Mouse (Mus musculus) splenic B cell, adult 2 months (primary cell): ENCODE results near the gene Ttc9c.

Experiments used
- DNase-seq: peaks from one replicate; pipeline ENCODE4 v3.0.0-alpha.2; 2011; ENCODE audit warnings: low read depth, low spot score
- H3K27me3 ChIP-seq: 2 replicates; pipeline ENCODE4 v1.6.1; 2012; ENCODE audit warnings: mild to moderate bottlenecking, low read length, moderate library complexity, mixed read lengths; ENCODE audit not compliant: control insufficient read depth, poor library complexity, insufficient read depth, severe bottlenecking
- H3K36me3 ChIP-seq: 2 replicates; pipeline ENCODE4 v1.6.1; 2012; ENCODE audit warnings: mild to moderate bottlenecking, low read length, moderate library complexity, mixed read lengths; ENCODE audit not compliant: control insufficient read depth, poor library complexity, insufficient read depth, severe bottlenecking

The Ttc9c gene

DNA sequence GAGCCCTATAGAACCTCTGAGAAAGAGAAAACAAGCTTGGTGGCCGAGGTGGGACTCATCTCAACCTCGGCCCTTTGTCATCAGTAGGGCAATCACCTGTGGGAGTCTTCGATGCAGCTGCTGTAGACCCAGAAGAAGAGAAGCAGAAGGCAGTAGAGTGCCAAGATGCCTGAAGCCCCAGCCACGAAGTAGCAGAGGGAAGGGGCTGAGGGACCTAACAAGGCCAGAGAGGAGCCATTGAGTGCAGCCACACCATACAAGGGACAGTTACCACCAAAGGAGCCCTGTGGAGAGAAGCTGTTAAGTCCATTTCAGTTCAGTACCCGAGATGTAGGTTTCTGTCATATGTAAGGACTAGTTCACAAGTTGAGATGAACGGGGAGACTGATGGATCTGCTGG is 45.7 kb downstream of the Ttc9c start:
- H3K36me3 ChIP-seq: 0 out of 2 replicates have a peak, but pooled peaks cover 2% of the 10 kb centered on the region
- H3K27me3 ChIP-seq: no peaks in the 10 kb centered on the region
- no peak for DNase-seq

DNA sequence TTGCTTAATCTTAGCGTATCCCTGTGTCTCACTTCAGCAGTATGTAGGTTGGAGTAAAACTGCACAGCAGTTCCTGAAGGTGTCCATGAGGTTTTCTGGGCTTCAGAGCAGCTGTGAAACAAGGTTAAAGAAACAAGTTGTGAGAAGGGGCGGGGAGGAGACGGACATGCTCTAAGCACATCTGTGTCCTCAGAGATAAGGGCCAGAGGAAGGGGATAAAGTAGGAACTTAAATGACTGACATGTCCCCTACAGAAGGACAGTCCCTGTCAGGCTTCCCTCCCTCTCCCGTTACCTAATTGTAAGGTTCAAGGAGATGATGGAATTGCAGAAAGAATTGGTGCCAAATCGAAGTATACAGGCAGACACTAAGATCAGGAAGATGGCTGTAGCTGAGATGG is 46.1 kb downstream of the Ttc9c start:
- Histone ChIP-seq H3K27me3 (no peaks in the 10 kb centered on the region), H3K36me3 (0 out of 2 replicates have a peak, but pooled peaks cover 2% of the 10 kb centered on the region)
- DNase-seq: no peak

- Histone ChIP-seq H3K27me3 (no peaks in the 10 kb centered on the region), H3K36me3 (peaks cover 10% of the 10 kb centered on the region; the same call in 1 of the 2 replicates)
- DNase-seq: peak; percentile 84
These were observed 48.4 kb downstream of the Ttc9c start, which contains the start of gene Tmem223 for GRCm38 (mm10) chr19:8770567-8771270. TSS of gene Tmem223 (plus strand) at chr19:8770996.

DNA sequence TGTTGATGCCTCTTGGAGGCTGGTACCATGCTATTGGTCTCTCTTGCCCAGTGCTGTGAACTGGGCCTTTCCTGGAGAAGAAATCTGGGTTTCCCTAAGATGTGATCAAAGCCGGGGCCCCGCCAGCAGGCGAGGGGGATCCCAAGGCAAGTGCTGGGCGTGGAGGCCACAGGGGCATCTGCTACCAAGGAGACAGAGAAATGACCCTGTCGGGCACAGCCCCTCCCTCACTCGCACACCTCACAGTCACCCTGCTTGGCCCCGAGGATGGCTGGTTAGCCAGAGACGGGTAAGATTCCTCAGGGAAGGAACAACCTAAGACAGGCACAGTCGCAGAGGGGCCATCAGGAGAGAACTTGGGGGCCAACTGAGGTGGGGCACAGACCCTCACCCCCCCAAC is 53.6 kb downstream of the Ttc9c start:
- Histone ChIP-seq H3K36me3 (peaks cover 26% of the 10 kb centered on the region), H3K27me3 (no peaks in the 10 kb centered on the region)
- no peak for DNase-seq

- peak; percentile 17 for DNase-seq
- H3K36me3 ChIP-seq: peaks cover 25% of the 10 kb centered on the region
- H3K27me3 ChIP-seq: no peaks in the 10 kb centered on the region
These were observed 55.9 kb downstream of the Ttc9c start for GRCm38 (mm10) chr19:8763276-8763675.

GRCm38 (mm10) chr19:8760757-8761156 is 58.4 kb downstream of the Ttc9c start:
- DNase-seq: no peak
- H3K27me3 ChIP-seq: no peaks in the 10 kb centered on the region
- peaks cover 16% of the 10 kb centered on the region for H3K36me3 ChIP-seq
